Mouse (Mus musculus) hindbrain, embryonic 14.5 days (tissue): ENCODE data around the gene Kansl1l. TPM values are rescaled to one million over a fixed set of nuclear protein-coding genes. Genes with fewer than 3 reads are reported as not detected.

Source experiments
- ATAC-seq: fragments of 200-750 bp; cut with Nextera tagmentation; 2 replicates; pipeline ENCODE4 v1.8.0; 2017; ENCODE audit warnings: moderate number of reproducible peaks, mild to moderate bottlenecking, moderate TSS enrichment, moderate library complexity; ENCODE audit not compliant: low FRiP score
- DNase-seq: peaks from one replicate; pipeline ENCODE4 v3.0.0-alpha.2; 2015; ENCODE audit warnings: low spot score
- H3K27ac ChIP-seq: fragments of 300-500 bp; sonication (generic); 2 replicates; pipeline ENCODE4 v1.5.1; 2014; ENCODE audit warnings: mild to moderate bottlenecking, moderate library complexity
- H3K27me3 ChIP-seq: fragments of 300-500 bp; sonication (generic); 2 replicates; pipeline ENCODE4 v1.6.1; 2014; ENCODE audit warnings: mild to moderate bottlenecking, low read length, mixed read lengths; ENCODE audit not compliant: control insufficient read depth, insufficient read depth
- H3K36me3 ChIP-seq: fragments of 300-500 bp; sonication (generic); replicated peaks from 2 replicates; pipeline ENCODE4 v1.6.1; 2014; ENCODE audit not compliant: control insufficient read depth, insufficient read depth
- H3K4me1 ChIP-seq: fragments of 300-500 bp; sonication (generic); replicated peaks from 2 replicates; pipeline ENCODE4 v1.6.1; 2014; ENCODE audit warnings: antibody characterized with exemption, low read length, mixed read lengths; ENCODE audit not compliant: control insufficient read depth, insufficient read depth
- H3K4me2 ChIP-seq: fragments of 300-500 bp; sonication (generic); replicated peaks from 2 replicates; pipeline ENCODE4 v1.6.1; 2014; ENCODE audit warnings: mild to moderate bottlenecking, moderate library complexity
- H3K4me3 ChIP-seq: fragments of 300-500 bp; sonication (generic); replicated peaks from 2 replicates; pipeline ENCODE4 v1.5.1; 2014; ENCODE audit warnings: mild to moderate bottlenecking, low read length
- H3K9ac ChIP-seq: fragments of 300-500 bp; sonication (generic); 2 replicates; pipeline ENCODE4 v1.6.1; 2014
- H3K9me3 ChIP-seq: fragments of 300-500 bp; sonication (generic); 2 replicates; pipeline ENCODE4 v1.6.1; 2016; ENCODE audit warnings: low read length; ENCODE audit not compliant: control insufficient read depth
- WGBS: fragments of 180-500 bp; shearing (Covaris S2); extraction: QIAGEN DNeasy Blood & Tissue Kit; methylation state at CpG from one replicate; pipeline ENCODE4 v1.1.7; 2014; 5-methylcytosine and 5-hydroxymethylcytosine counted together
- polyA plus RNA-seq: library from polyadenylated mRNA; unstranded; fragments of >200 nt; fragmentation: Nextera tagmentation; extraction: Ambion mirVana; gene quantifications from 2 replicates; pipeline ENCODE4 v1.2.1, GENCODE M21; 2014

Kansl1l gene
- polyA plus RNA-seq, 1 experiment from 2014 or later = 12.8 TPM

DNA sequence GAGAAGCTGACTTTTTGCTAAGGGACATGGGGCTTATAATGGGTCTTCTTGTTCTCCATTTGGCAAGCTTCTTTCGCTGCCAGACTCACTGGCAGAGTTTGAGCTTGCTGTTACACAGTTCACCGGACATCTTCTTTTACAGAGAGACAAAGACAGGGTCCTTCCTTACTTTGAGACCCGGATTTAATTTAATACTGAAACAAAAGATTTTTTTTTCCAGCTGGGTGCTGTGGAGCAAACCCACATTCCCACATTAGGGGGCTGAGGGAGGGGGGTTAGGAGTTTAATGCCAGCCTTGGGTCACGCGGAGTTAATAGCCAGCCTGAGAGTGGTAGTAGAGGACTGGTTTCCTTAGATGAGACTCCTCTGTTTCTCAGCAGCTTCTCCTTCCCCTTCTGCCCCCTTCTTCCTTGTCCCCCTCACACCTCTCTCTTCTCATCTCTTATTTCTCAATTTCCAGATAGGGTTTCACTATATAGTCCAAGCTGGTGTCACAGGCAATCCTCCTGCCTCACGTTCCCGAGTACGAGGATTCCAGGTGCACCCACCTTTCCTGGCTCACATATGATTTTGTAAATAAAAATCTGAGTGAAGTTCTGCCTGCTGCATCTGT is 124.5 kb downstream of the Kansl1l start:
- ATAC-seq = peak; percentile 85
- Histone ChIP-seq H3K9me3 (no peaks in the 10 kb centered on the region), H3K9ac (no peak overlapping the region), H3K27me3 (no peaks in the 10 kb centered on the region), H3K36me3 (no peaks in the 10 kb centered on the region), H3K4me1 (no peaks in the 10 kb centered on the region), H3K27ac (peak overlapping the region; percentile 20; the same call in 1 of the 2 replicates), H3K4me2 (no peak overlapping the region), H3K4me3 (no peak overlapping the region)
- WGBS = 65% methylated on average over 8 of the region's 8 CpGs
- peak; percentile 36 for DNase-seq

DNA sequence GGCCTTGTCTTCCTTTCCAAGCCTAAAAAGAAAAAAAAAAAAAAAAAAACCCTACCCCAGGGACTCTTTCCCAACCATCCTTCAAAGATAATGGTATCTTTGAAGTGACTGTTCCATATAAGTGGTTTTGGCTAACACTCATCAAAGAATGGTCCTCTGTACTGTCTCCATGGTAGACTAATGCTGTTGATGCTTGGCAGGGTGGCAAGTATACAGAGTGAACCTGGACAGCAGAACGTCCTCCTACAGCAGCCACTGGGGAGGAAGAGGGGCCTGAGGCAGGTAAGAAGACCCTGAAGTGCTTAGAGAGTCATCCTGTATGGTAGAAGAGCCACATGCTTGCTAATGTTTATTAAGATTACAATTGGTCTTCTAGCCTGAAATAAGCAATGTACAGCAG is 125.1 kb downstream of the Kansl1l start:
- peak; percentile 51; the same call in 1 of the 2 replicates for ATAC-seq
- Histone ChIP-seq H3K9me3 (no peaks in the 10 kb centered on the region), H3K4me1 (no peaks in the 10 kb centered on the region), H3K27ac (no peak overlapping the region), H3K27me3 (no peaks in the 10 kb centered on the region), H3K36me3 (no peaks in the 10 kb centered on the region), H3K4me3 (no peak overlapping the region), H3K4me2 (no peak overlapping the region), H3K9ac (no peak overlapping the region)
- 61% methylated on average over 1 of the region's 1 CpGs for WGBS
- DNase-seq = no peak

DNA sequence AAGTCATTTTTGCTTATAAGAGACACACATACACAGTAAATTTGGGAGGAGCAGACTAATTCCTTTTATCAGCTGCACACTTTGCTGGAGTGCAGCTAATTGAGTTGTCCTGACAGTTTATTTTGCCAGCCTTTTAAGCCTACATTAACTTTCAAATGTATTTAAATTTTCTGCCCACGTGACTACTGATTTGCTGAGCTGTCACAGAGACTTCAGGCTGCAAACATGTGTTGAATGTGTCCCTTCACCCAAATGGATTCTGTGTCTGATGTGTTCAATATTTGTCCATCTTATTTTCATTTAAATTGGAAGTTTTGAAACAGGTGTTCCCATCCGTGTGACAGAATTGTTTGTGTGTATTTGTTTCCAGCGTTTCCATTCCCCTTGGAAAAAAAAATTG is 125.6 kb downstream of the Kansl1l start:
- DNase-seq (no peak), ATAC-seq (no peak)
- no peaks in the 10 kb centered on the region for H3K36me3 ChIP-seq
- H3K4me1 ChIP-seq = no peaks in the 10 kb centered on the region
- 62% methylated on average over 3 of the region's 3 CpGs for WGBS
- H3K27me3 ChIP-seq = no peaks in the 10 kb centered on the region
- H3K4me3 ChIP-seq = no peak overlapping the region
- H3K4me2 ChIP-seq = no peak overlapping the region
- H3K9me3 ChIP-seq = no peaks in the 10 kb centered on the region
- no peak overlapping the region for H3K27ac ChIP-seq
- H3K9ac ChIP-seq = no peak overlapping the region

GRCm38 (mm10) chr1:66682974-66683373 is 134.4 kb downstream of the Kansl1l start:
- Histone ChIP-seq H3K9me3 (no peaks in the 10 kb centered on the region), H3K9ac (no peak overlapping the region), H3K4me1 (no peaks in the 10 kb centered on the region), H3K36me3 (no peaks in the 10 kb centered on the region), H3K27ac (no peak overlapping the region), H3K4me2 (no peak overlapping the region), H3K4me3 (no peak overlapping the region), H3K27me3 (no peaks in the 10 kb centered on the region)
- no peak for DNase-seq
- no peak for ATAC-seq
- 93% methylated on average over 5 of the region's 5 CpGs for WGBS

GRCm38 (mm10) chr1:66678662-66679061 is 138.7 kb downstream of the Kansl1l start:
- no peaks in the 10 kb centered on the region for H3K4me1 ChIP-seq
- no peak overlapping the region for H3K27ac ChIP-seq
- H3K4me3 ChIP-seq = no peak overlapping the region
- H3K4me2 ChIP-seq = no peak overlapping the region
- no peaks in the 10 kb centered on the region for H3K27me3 ChIP-seq
- no peak for ATAC-seq
- no peaks in the 10 kb centered on the region for H3K36me3 ChIP-seq
- no peak for DNase-seq
- WGBS = 40% methylated on average over 2 of the region's 2 CpGs
- H3K9ac ChIP-seq = no peak overlapping the region
- no peaks in the 10 kb centered on the region for H3K9me3 ChIP-seq

DNA sequence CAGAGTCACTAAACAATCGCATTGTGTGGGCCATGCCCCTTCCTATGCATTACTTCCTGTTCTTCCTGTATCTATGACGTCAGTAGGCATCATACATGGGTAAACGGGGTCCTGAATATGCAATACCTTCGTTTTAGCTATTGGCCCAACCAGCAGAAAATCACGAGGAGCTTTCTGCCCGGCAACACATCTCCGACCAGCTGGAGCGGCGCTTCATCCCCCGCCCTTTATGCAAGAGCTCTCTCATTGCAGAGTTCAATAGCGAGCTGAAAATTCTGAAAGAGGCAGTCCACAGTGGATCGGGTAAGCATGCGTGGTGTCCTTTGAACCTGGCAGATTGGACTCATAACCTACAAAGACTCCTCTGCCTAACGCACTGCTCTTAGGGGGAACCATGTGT is 139.4 kb downstream of the Kansl1l start:
- Histone ChIP-seq H3K27me3 (no peaks in the 10 kb centered on the region), H3K4me1 (no peaks in the 10 kb centered on the region), H3K9ac (no peak overlapping the region), H3K9me3 (no peaks in the 10 kb centered on the region), H3K4me2 (no peak overlapping the region), H3K4me3 (no peak overlapping the region), H3K27ac (no peak overlapping the region), H3K36me3 (no peaks in the 10 kb centered on the region)
- ATAC-seq (no peak), DNase-seq (no peak)
- WGBS = 71% methylated on average over 14 of the region's 14 CpGs

DNA sequence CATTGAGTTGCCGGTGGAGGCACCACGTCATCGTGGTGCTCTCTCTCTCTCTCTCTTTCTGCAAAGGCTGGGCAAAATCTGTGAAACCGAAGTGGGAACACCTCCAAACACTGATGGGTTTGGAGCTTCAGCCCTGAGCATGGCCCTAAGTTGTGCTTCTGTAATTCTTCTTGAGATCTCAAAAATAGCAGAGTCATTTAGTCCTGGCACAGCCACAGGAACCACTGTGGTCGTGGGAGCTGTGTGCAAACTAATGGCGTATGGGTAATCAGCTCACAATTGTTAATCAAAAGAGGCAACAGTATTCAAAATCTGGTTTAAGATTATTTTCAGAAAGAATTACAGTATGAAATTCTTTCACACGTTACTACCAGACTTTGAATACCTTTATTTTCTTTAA is 144.6 kb downstream of the Kansl1l start:
- Histone ChIP-seq H3K36me3 (no peaks in the 10 kb centered on the region), H3K4me1 (no peaks in the 10 kb centered on the region), H3K27ac (no peak overlapping the region), H3K4me2 (no peak overlapping the region), H3K4me3 (no peak overlapping the region), H3K9me3 (no peaks in the 10 kb centered on the region), H3K9ac (no peak overlapping the region), H3K27me3 (no peaks in the 10 kb centered on the region)
- DNase-seq (no peak), ATAC-seq (no peak)
- WGBS = 94% methylated on average over 7 of the region's 7 CpGs

DNA sequence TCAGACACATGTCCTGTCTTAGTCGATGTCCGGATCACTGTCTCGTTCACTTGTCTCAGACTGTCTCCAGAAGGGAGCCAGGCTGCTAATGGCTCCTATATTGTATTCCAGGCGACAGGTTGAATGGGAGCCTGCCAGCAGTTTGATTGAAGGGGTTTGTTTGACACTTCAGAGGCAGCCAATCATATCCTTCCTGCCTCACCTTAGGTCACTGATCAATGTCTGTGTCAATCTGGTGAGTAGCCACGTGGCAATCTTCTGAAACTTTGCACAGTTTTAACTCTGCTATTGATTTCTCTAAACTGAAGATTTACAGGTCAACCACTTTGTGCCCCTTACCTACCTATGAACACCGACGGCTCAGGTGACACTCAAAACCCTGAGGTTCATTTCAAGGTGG is 145.9 kb downstream of the Kansl1l start:
- Histone ChIP-seq H3K4me1 (no peaks in the 10 kb centered on the region), H3K4me3 (no peak overlapping the region), H3K36me3 (no peaks in the 10 kb centered on the region), H3K9ac (no peak overlapping the region), H3K9me3 (no peaks in the 10 kb centered on the region), H3K27ac (no peak overlapping the region), H3K27me3 (no peaks in the 10 kb centered on the region), H3K4me2 (no peak overlapping the region)
- no peak for DNase-seq
- ATAC-seq = no peak
- 65% methylated on average over 7 of the region's 7 CpGs for WGBS
